Mouse (Mus musculus): Measurements from ENCODE around the gene Hs3st1. TPM values are rescaled to one million over a fixed set of nuclear protein-coding genes. Genes with fewer than 3 reads are reported as not detected.

Hs3st1 gene
- 4.3 TPM for polyA plus RNA-seq (2015; fragmentation: Illumina TruSeq; extraction: RNeasy Lipid Tissue Mini Kit (QIAGEN cat#74804); ENCODE audit: insufficient read depth, low read depth, low replicate concordance)

GRCm38 (mm10) chr5:39755375-39755774 lies at the start of gene Hs3st1:
Hs3st1 (minus strand) TSS chr5:39755475.

